8 mouse cellular contexts compared by ENCODE assay signal in the genomic region with DNA sequence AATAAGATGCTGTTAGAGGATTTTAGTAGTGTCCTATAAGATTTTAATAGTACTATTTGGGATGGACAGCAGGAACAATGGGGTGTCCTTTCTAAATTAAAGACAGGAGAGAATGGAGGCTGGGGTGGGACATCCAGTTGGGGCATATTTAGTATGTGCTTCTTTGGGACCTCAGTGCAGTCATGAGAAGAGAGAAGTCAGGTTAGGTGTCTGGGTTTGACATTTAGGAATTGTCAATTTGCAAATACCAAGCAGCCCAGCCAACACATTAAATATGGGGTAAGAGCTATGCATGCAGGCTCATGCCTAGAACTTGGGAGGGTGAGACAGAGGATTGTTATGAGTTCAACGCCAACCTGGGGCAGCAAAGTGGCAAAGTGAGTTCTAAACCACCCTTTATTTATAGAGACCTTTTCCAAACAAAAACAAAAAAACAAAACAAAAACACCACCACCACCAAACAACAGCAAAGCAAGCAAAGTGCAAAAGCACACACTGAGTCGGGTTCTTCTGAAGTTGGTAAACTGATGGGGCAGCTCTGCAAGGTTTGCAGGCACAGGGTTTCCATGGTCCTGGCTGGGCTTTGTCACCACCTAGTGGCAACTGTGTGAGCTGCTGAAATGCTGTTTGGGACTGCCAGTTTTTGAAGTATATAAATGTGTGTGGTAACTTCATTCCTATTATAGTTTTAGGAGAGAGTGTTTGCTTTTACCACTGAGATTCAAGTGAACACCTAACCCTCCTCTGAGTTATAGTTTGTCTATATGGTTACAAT. TPM values are rescaled to one million over a fixed set of nuclear protein-coding genes. Genes with fewer than 3 reads are reported as not detected.
DNase-seq lines count a peak whose midpoint lies in the region; ATAC-seq and TF ChIP-seq lines count a peak whose summit lies in the region.

No protein-coding gene starts in this region.

- 50% methylated on average over 2 of the region's 2 CpGs for WGBS in kidney, embryonic 16.5 days

- peak; percentile 89 for ATAC-seq in activated CD4-positive, CD25-positive, alpha-beta regulatory T cell, adult 4 months
- 0 out of 2 replicates have a peak, but pooled peaks have one; percentile 39 for ATAC-seq in kidney, embryonic 16.5 days (ENCODE audit: low FRiP score, low TSS enrichment)

- no peak overlapping the region for H3K9ac ChIP-seq in kidney, embryonic 16.5 days (replicated peaks; ENCODE audit: low read length)

- peaks cover 25% of the 10 kb centered on the region for H3K36me3 ChIP-seq in kidney, embryonic 16.5 days (ENCODE audit: insufficient read depth, low read length)

- H3K27ac ChIP-seq in cortical plate, adult 2 months (ENCODE audit: insufficient read depth, low read length) = no peak overlapping the region
- H3K27ac ChIP-seq in kidney, embryonic 16.5 days (ENCODE audit: low read length) = no peak overlapping the region

- H3K4me3 ChIP-seq in cortical plate, adult 2 months (ENCODE audit: insufficient read depth, low read length) = no peak overlapping the region
- H3K4me3 ChIP-seq in kidney, embryonic 16.5 days (ENCODE audit: low read length) = no peak overlapping the region

- DNase-seq in CD4-positive, CD25-positive, alpha-beta regulatory T cell, adult 2 months (ENCODE audit: low read depth, low spot score) = peak; percentile 85
- DNase-seq in gastrocnemius, postnatal 25 days = peak; percentile 36
- peak; percentile 79 to 80 for DNase-seq in lung, adult 18-20 months
- DNase-seq in retina, embryonic 14.5 days (ENCODE audit: low spot score) = peak; percentile 84
- peak; percentile 85 for DNase-seq in thymus, postnatal 4 days

- TF ChIP-seq CTCF in cortical plate, adult 2 months (IDR thresholded peaks at IDR 0.05; ENCODE audit: extremely low read depth, insufficient read depth, low read length) = peak; percentile 95

- TF ChIP-seq POLR2A in cortical plate, adult 2 months (IDR thresholded peaks at IDR 0.05; ENCODE audit: extremely low read depth, insufficient read depth, low read length) = no peak

- no peak overlapping the region for H3K4me2 ChIP-seq in kidney, embryonic 16.5 days (replicated peaks; ENCODE audit: low read depth, low read length)

- H3K9me3 ChIP-seq in kidney, embryonic 16.5 days (ENCODE audit: low read length) = no peaks in the 10 kb centered on the region

- no peaks in the 10 kb centered on the region for H3K27me3 ChIP-seq in kidney, embryonic 16.5 days (ENCODE audit: insufficient read depth, low read length)

- H3K4me1 ChIP-seq in cortical plate, adult 2 months (ENCODE audit: control insufficient read depth, insufficient read depth, low read length) = peaks cover 2% of the 10 kb centered on the region; the same call in 1 of the 2 replicates
- H3K4me1 ChIP-seq in kidney, embryonic 16.5 days (ENCODE audit: insufficient read depth, low read length) = no peaks in the 10 kb centered on the region

RNA-seq across cellular contexts. Expression of gene Pcnx, which starts 55.5 kb away (rescaled TPM):
- polyA plus RNA-seq in activated CD4-positive, CD25-positive, alpha-beta regulatory T cell, adult 4 months (2017; shearing (Covaris generic)) = 10 to 100 TPM; 13.2 to 15.4 TPM
- 39.9 and 47.5 TPM in 2 replicates for polyA plus RNA-seq in cortical plate, adult 2 months (2012; rRNA removed)
- total RNA-seq in gastrocnemius, postnatal 25 days (2021) = 10 to 100 TPM; 34.2 to 38.5 TPM
- 9.1 and 12.5 TPM in 2 replicates for polyA plus RNA-seq in kidney, embryonic 16.5 days (2015; fragmentation: Nextera tagmentation; extraction: Ambion mirVana)
